Mouse (Mus musculus) embryonic facial prominence, embryonic 13.5 days (tissue): Measurements from ENCODE around the gene Dusp6. TPM values are rescaled to one million over a fixed set of nuclear protein-coding genes. Genes with fewer than 3 reads are reported as not detected.
A peak's percentile ranks its signal among the peaks of the same experiment; 100 is the strongest.

Source experiments
- ATAC-seq: fragments of 200-750 bp; cut with Nextera tagmentation; 2 replicates; pipeline ENCODE4 v1.8.0; 2017; ENCODE audit warnings: low read depth; ENCODE audit not compliant: insufficient number of reproducible peaks, insufficient read depth, low FRiP score, low TSS enrichment
- H3K27ac ChIP-seq: fragments of 300-500 bp; sonication (generic); 2 replicates; pipeline ENCODE4 v1.5.1; 2015; ENCODE audit warnings: moderate library complexity, mild to moderate bottlenecking, inconsistent platforms
- H3K27me3 ChIP-seq: fragments of 300-500 bp; sonication (generic); 2 replicates; pipeline ENCODE4 v1.6.1; 2015; ENCODE audit warnings: mild to moderate bottlenecking, inconsistent platforms
- H3K36me3 ChIP-seq: fragments of 300-500 bp; sonication (generic); 2 replicates; pipeline ENCODE4 v1.6.1; 2015; ENCODE audit warnings: mild to moderate bottlenecking, inconsistent platforms
- H3K4me1 ChIP-seq: fragments of 300-500 bp; sonication (generic); 2 replicates; pipeline ENCODE4 v1.6.1; 2015; ENCODE audit warnings: inconsistent platforms
- H3K4me2 ChIP-seq: fragments of 300-500 bp; sonication (generic); 2 replicates; pipeline ENCODE4 v1.6.1; 2015; ENCODE audit warnings: moderate library complexity, mild to moderate bottlenecking, inconsistent platforms
- H3K4me3 ChIP-seq: fragments of 300-500 bp; sonication (generic); 2 replicates; pipeline ENCODE4 v1.5.1; 2015; ENCODE audit warnings: mild to moderate bottlenecking, inconsistent platforms
- H3K9ac ChIP-seq: fragments of 300-500 bp; sonication (generic); 2 replicates; pipeline ENCODE4 v1.6.1; 2015; ENCODE audit warnings: mild to moderate bottlenecking, inconsistent platforms
- H3K9me3 ChIP-seq: fragments of 300-500 bp; sonication (generic); 2 replicates; pipeline ENCODE4 v1.6.1; 2016; ENCODE audit warnings: inconsistent platforms
- WGBS: fragments of 180-500 bp; shearing (Covaris S2); methylation state at CpG from one replicate; pipeline ENCODE4 v1.1.7; 2015; ENCODE audit warnings: mixed read lengths; 5-methylcytosine and 5-hydroxymethylcytosine counted together
- polyA plus RNA-seq: library from polyadenylated mRNA; unstranded; fragments of >200 nt; fragmentation: Nextera tagmentation; extraction: Ambion mirVana; gene quantifications from 2 replicates; pipeline ENCODE4 v1.2.1, GENCODE M21; 2015

Gene Dusp6
- polyA plus RNA-seq, 1 experiment from 2014 or later: 61.9 TPM

DNA sequence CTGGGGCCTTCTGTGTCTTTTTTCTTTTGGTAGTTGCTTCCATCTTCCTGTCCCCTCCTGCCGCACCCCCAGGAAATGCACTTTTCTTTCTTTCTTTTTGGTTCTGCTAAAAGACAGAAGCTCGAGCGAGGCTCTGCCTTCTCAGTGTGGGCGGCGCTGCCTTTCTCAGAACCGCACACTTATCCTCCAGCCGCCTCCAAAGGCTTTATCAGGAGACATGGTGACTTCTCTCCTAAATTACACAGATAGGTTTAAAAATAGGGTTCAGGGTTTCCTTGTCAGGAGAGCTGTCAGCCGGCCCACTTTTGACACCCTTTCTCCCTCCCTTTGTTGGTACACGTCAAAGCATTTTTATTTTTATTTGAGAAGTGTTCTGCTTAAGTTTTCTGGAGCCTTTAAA is 21.9 kb downstream of the Dusp6 start:
- no peak for ATAC-seq
- Histone ChIP-seq H3K36me3 (no peaks in the 10 kb centered on the region), H3K9ac (no peak overlapping the region), H3K27ac (no peak overlapping the region), H3K9me3 (no peaks in the 10 kb centered on the region), H3K4me3 (no peak overlapping the region), H3K4me2 (no peak overlapping the region), H3K4me1 (peaks cover 29% of the 10 kb centered on the region), H3K27me3 (peaks cover 4% of the 10 kb centered on the region; the same call in 1 of the 2 replicates)
- WGBS: 70% methylated on average over 9 of the region's 9 CpGs

DNA sequence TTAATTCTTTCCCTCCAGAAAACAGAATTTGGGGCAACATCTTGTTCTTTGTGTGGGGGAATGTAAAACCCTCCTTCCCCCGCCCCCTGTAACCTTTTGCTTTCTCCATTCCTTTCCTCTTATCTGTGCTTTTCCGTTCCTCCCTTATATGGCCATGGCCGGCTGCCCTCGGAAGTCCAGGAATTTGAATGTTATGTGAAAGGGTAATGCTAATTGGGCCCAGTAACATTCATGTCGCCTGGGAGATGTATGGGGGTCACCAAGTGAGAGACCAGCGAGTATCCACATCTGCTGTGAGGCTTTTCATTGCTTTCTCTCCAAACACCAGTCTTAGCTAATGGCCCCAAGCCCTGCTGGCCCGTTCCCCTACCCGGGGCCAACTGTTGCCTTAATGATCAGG is 22.7 kb downstream of the Dusp6 start:
- Histone ChIP-seq H3K27ac (no peak overlapping the region), H3K27me3 (peaks cover 4% of the 10 kb centered on the region; the same call in 1 of the 2 replicates)

DNA sequence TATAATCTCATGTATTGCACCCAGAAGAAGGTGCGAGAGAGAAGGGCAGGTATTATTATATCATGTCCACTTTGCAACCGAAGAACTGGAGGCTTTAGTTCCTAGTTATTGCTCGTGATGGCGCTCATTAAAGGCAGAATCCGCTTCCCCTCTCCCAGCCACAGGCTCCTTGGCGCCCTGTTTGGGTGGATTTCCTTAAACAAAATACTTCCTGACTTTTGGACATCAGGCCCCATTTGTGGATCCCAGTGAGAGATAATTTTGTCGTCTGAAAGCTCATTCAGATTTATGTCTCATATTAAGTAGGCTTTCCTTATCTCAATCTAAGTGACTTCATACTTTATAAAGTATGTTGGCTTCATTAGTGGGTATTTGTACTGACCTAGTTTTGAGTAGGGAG is 23.2 kb downstream of the Dusp6 start:
- H3K27ac ChIP-seq: no peak overlapping the region
- no peak overlapping the region for H3K9ac ChIP-seq
- H3K36me3 ChIP-seq: no peaks in the 10 kb centered on the region
- no peak overlapping the region for H3K4me2 ChIP-seq
- H3K27me3 ChIP-seq: peaks cover 4% of the 10 kb centered on the region; the same call in 1 of the 2 replicates
- H3K4me3 ChIP-seq: no peak overlapping the region
- no peak for ATAC-seq
- WGBS: 54% methylated on average over 7 of the region's 7 CpGs
- H3K9me3 ChIP-seq: no peaks in the 10 kb centered on the region
- H3K4me1 ChIP-seq: peaks cover 29% of the 10 kb centered on the region

More for the DNA sequence above, 22.7 kb downstream of the Dusp6 start:
- no peaks in the 10 kb centered on the region for H3K36me3 ChIP-seq
- H3K9ac ChIP-seq: no peak overlapping the region
- peaks cover 29% of the 10 kb centered on the region for H3K4me1 ChIP-seq
- 29% methylated on average over 8 of the region's 8 CpGs for WGBS
- no peak overlapping the region for H3K4me3 ChIP-seq
- H3K4me2 ChIP-seq: no peak overlapping the region
- H3K9me3 ChIP-seq: no peaks in the 10 kb centered on the region
- no peak for ATAC-seq

DNA sequence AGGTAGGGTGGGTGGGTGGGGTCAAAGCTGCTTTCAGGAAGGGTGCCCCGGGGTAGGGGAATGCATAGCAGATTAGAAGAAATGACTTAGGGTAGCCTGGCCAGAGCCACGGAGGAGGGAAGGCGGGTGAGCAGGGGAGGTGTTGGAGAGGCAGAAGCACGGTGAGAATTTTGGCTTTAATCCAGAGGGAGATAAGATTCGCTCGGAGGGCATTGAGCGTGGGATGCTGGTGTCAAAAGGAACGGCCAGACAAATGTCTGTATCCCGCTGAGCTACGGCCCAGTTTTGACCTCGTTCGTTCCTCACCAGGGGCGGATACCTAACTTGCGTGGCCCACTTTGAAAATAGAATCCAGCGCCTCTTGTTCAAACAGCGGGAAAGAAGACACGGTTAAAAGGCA is 23.8 kb downstream of the Dusp6 start:
- 21% methylated on average over 17 of the region's 17 CpGs for WGBS
- Histone ChIP-seq H3K9ac (no peak overlapping the region), H3K4me2 (peak overlapping the region; percentile 33), H3K4me3 (no peak overlapping the region), H3K36me3 (no peaks in the 10 kb centered on the region), H3K4me1 (peaks cover 29% of the 10 kb centered on the region), H3K27ac (no peak overlapping the region), H3K9me3 (no peaks in the 10 kb centered on the region), H3K27me3 (peaks cover 4% of the 10 kb centered on the region; the same call in 1 of the 2 replicates)
- no peak for ATAC-seq

DNA sequence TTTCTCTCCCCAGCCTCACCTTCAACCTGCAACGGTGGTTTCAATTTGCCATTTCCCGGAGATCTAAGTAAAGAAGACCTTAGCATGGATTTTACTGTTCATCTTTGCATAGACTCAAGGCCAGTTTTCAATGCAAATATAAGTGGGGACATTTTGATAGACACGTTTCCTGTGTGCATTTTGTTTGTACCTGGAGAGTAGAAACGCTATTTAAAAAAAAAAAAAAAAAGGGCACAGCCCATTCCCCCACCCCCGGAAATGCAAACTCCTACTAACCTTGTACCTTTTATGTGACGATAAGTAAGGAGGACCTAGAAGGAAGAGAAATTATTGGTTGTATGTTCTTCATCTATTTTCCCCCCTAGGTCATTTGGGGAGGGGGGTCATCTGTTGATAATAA is 24.2 kb downstream of the Dusp6 start:
- no peak for ATAC-seq
- H3K4me2 ChIP-seq: peak overlapping the region; percentile 33
- peaks cover 29% of the 10 kb centered on the region for H3K4me1 ChIP-seq
- H3K9me3 ChIP-seq: no peaks in the 10 kb centered on the region
- no peaks in the 10 kb centered on the region for H3K36me3 ChIP-seq
- H3K27me3 ChIP-seq: peaks cover 4% of the 10 kb centered on the region; the same call in 1 of the 2 replicates
- H3K4me3 ChIP-seq: no peak overlapping the region
- no peak overlapping the region for H3K9ac ChIP-seq
- 38% methylated on average over 6 of the region's 6 CpGs for WGBS
- H3K27ac ChIP-seq: no peak overlapping the region

DNA sequence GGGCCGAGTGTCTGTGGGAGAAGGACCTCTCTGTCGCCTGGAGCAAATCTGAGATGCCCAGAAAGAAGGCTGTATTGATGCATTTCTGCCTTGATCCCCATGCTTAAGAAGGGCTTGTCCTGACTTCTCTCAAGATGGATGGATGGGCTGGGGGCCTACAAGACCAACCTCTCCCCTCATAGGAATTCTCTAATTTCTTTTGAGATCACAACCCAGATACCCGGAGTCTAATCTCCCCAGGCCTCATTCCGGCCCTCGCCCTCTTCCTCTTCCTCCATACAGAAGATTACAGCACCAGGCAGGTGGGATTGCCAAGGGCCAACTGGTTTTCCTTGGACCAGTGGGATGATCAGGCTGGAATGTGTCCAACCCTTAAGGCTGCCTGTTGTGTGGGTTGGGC is 26.1 kb downstream of the Dusp6 start:
- Histone ChIP-seq H3K4me2 (no peak overlapping the region), H3K36me3 (no peaks in the 10 kb centered on the region), H3K27ac (0 out of 2 replicates have a peak overlapping the region, but pooled peaks have one; percentile 28), H3K9me3 (no peaks in the 10 kb centered on the region), H3K4me3 (no peak overlapping the region), H3K4me1 (peaks cover 29% of the 10 kb centered on the region), H3K27me3 (peaks cover 4% of the 10 kb centered on the region; the same call in 1 of the 2 replicates), H3K9ac (no peak overlapping the region)
- no peak for ATAC-seq
- 46% methylated on average over 5 of the region's 5 CpGs for WGBS

DNA sequence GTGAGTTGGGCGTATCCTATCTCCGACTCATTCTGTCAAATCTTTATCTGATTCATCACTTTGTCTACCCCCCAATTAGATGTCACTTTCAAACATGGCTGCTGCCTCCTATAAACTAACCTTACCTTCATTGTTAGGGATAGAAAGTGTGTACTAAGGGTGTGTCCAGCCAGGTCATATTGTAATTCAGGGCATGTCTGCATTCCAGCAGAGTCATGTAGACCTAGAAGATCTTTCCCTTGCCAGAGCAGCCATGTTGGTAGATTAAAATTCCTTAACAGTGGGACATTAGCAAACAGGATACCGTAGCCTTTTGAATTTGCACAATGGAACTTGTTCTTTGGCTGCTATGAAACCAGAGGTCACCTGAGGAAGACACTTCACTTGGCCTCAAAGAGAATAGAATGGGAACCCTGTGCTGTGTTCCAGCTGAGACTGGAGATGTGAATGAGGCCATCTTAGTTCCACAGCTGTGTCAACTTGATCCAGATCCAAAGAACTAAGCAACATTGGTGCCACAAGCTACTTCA is 30.1 kb downstream of the Dusp6 start:
- Histone ChIP-seq H3K4me2 (no peak overlapping the region), H3K27ac (no peak overlapping the region), H3K9me3 (no peaks in the 10 kb centered on the region), H3K27me3 (no peaks in the 10 kb centered on the region), H3K36me3 (no peaks in the 10 kb centered on the region), H3K4me3 (no peak overlapping the region), H3K9ac (no peak overlapping the region), H3K4me1 (peaks cover 11% of the 10 kb centered on the region)
- 90% methylated on average over 3 of the region's 3 CpGs for WGBS
- no peak for ATAC-seq

DNA sequence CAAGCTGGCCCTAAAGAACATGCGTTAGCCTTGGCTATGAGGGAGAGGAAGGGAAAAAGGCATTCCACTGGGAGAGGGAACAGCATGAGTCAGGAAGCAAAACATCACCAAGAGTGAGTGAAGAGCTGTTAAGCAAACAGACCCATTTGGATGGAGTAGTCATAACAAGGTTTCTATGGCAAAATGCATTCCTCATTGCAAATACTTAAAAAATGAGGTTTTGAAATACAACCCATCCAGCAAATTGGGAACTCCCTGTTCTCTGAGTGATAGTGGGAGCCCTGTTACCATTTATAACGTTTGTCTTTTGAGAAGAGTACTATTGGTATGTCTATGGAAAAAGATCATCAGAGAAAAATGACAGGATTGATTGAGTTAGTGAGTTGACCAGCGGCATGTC is 34.7 kb downstream of the Dusp6 start:
- H3K9me3 ChIP-seq: no peaks in the 10 kb centered on the region
- WGBS: 65% methylated on average over 3 of the region's 3 CpGs

DNA sequence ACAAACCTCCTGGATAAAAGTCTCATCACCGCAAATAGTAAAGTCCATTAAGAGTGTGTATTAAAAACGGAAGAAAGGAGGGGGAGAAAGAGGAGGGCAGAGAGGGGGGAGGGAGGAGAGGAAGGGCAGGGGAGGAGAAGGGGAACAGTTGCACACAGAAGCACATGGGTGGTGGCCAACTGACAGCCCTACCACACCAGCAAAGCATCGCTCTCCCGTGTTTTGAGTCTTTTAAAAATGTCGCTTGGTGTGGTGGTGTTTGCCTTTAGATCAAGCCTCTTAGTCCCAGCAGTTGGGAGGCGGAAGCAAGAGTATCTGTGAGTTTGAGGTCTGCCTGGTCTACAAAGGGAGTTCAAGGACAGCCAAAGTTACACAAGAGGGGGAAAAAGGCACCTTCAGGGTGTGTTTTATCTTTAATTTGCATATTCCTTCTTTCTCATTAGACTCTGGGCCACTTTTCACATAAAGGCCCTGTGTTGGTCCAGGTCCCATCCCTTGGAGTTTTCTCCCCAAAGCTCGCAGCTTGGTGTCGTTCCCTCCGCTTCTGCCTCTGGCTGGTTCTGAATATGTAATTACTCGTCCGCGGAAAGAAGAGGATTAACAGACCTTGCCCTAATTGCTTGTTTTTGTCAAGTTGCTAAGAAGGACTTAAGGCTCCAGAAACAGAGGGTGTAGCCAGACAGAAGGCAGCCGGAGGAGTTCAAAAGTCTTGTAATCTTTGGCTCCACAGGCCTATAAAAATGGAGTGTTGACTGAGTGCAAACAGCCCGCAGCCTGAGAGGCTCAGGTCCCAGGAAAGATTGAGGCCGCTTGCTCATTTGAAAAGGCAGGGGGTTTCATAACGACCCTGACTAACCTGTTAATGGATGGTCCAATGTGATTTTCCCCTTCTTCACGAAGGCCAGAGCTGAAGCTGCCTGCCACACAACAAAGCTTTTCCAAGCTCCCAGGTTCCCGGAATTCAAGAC is 35.6 kb downstream of the Dusp6 start:
- no peak for ATAC-seq
- peak overlapping the region; percentile 9; the same call in 1 of the 2 replicates for H3K4me2 ChIP-seq
- H3K4me1 ChIP-seq: peaks cover 13% of the 10 kb centered on the region
- H3K27me3 ChIP-seq: no peaks in the 10 kb centered on the region
- 28% methylated on average over 18 of the region's 18 CpGs for WGBS
- 0 out of 2 replicates have a peak overlapping the region, but pooled peaks have one; percentile 16 for H3K9ac ChIP-seq
- no peaks in the 10 kb centered on the region for H3K36me3 ChIP-seq
- H3K9me3 ChIP-seq: no peaks in the 10 kb centered on the region
- H3K4me3 ChIP-seq: no peak overlapping the region
- H3K27ac ChIP-seq: no peak overlapping the region

More for the DNA sequence above, 34.7 kb downstream of the Dusp6 start:
- H3K36me3 ChIP-seq: no peaks in the 10 kb centered on the region
- no peak for ATAC-seq
- peaks cover 13% of the 10 kb centered on the region for H3K4me1 ChIP-seq
- no peak overlapping the region for H3K4me3 ChIP-seq
- no peak overlapping the region for H3K4me2 ChIP-seq
- no peak overlapping the region for H3K27ac ChIP-seq
- no peaks in the 10 kb centered on the region for H3K27me3 ChIP-seq
- no peak overlapping the region for H3K9ac ChIP-seq

DNA sequence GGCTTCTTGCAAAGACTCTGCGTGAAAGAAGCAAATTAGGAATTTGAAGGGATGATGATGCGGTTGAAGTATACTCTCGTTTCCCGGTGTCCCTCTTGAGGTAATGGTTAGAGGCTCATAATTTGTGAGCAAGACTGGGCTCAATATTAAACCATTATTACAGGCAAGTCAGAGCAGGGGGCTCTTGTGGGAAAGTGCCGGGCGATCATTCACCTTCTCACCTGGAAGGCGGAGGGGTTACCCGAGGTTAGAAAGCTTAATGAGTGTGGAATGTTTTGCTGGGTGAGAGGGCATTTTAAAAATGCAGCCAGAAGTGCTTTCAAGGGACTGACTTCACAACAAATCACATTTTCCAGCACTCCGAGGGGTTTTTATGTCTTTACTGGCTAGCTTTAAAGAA is 36.3 kb downstream of the Dusp6 start:
- Histone ChIP-seq H3K9ac (0 out of 2 replicates have a peak overlapping the region, but pooled peaks have one; percentile 16), H3K36me3 (no peaks in the 10 kb centered on the region), H3K4me3 (no peak overlapping the region), H3K27me3 (no peaks in the 10 kb centered on the region), H3K9me3 (no peaks in the 10 kb centered on the region), H3K27ac (no peak overlapping the region), H3K4me2 (peak overlapping the region; percentile 9; the same call in 1 of the 2 replicates), H3K4me1 (peaks cover 13% of the 10 kb centered on the region)
- no peak for ATAC-seq
- WGBS: 23% methylated on average over 9 of the region's 9 CpGs

DNA sequence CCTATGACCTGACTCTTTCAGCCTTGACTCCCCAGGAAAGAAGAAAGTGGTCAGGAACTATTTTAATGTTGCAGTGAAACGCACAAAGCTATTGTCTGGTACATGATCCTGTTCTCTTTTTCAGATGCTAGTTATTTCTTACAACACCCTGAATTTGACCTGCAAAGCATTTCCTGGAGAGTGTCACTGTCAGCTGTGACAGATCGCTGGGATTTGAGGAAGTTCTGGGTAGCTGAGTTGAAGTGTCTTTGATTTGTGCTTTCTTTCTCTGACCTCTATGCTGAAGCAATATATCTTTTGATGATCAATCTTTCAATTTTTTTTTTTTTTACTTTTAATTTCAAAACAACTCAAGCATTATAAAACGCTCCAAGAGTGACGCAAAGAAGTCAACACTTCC is 39.0 kb downstream of the Dusp6 start:
- Histone ChIP-seq H3K4me2 (no peak overlapping the region), H3K4me1 (peaks cover 13% of the 10 kb centered on the region), H3K27me3 (no peaks in the 10 kb centered on the region), H3K27ac (no peak overlapping the region), H3K36me3 (no peaks in the 10 kb centered on the region), H3K9me3 (no peaks in the 10 kb centered on the region), H3K4me3 (no peak overlapping the region), H3K9ac (no peak overlapping the region)
- ATAC-seq: no peak
- 74% methylated on average over 4 of the region's 4 CpGs for WGBS

DNA sequence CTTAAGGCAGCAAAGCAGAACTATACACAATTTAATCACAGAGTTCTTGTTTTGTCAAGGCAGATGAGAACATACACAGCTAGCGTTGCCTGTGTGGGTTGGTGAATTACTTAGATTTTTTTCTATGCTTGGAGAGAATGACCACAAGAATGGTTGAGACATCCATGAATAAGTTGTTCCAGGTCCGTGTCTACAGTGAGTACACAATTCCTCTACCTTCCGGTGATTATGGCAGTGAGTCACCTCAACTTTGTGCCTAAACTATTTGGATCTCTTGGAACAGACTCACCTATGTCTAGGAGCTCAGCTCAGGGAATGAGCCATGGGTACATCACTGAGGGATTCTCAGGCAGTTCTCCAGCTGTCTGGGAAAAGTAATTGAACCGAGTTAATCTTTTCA is 45.8 kb downstream of the Dusp6 start:
- 88% methylated on average over 4 of the region's 4 CpGs for WGBS
- Histone ChIP-seq H3K4me3 (no peak overlapping the region), H3K9ac (no peak overlapping the region), H3K27me3 (no peaks in the 10 kb centered on the region), H3K36me3 (no peaks in the 10 kb centered on the region), H3K4me2 (no peak overlapping the region), H3K9me3 (no peaks in the 10 kb centered on the region), H3K27ac (no peak overlapping the region), H3K4me1 (no peaks in the 10 kb centered on the region)
- ATAC-seq: no peak
